Mouse (Mus musculus): Measurements from ENCODE around the gene Olfr1014. TPM values are rescaled to one million over a fixed set of nuclear protein-coding genes. Genes with fewer than 3 reads are reported as not detected.

Olfr1014 gene
- polyA plus RNA-seq (2012; rRNA removed) = not detected in 2 replicates

DNA sequence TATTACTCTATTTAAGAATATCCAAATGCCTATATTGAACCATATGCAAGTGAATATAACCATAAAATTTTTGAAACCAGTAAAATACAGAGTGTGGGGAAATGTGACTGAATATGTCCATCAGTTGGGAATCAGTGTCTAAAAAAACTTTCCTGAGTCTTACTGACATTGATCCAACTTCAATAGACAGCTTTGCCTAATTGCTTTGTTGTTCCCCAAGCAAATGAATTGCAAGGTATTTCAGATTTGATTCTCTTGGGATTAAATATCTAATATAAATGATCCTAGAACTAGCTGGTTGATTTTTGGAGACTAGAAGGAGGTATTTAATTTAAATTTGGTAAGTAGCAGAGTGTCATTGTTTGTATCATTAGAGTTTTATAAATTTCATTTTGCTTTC, at the start of gene Olfr1014:
Gene Olfr1014 (plus strand): TSS at position 301 of the 400 bp plus-strand sequence.
- DNase-seq (ENCODE audit: low read depth) = no peak

DNA sequence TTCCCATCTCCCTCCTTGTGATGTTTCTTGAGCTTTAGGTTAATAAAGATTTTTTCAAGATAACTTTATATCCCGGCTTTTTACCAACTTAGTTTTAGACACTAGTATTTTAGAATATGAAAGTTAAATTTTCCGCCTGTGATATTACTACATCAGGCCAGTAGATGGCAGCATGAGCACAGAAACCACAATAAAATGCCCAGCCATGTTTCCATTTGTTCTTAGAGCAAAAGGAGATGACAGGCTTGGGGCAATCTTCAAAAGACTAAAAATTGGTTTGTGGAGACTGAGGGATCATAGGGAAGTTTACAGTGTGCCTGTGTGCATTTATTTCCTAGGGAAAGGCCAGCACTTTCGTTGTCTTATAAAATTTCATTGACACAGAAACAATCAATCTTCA, 46.7 kb upstream of the Olfr1014 start:
- DNase-seq (ENCODE audit: low read depth) = no peak

- DNase-seq (ENCODE audit: low read depth) = no peak
These were observed 18.7 kb upstream of the Olfr1014 start for GRCm38 (mm10) chr2:85753822-85754221.

GRCm38 (mm10) chr2:85762666-85763065, 9.8 kb upstream of the Olfr1014 start, which contains the start of gene Olfr1012:
Olfr1012 (minus strand) TSS chr2:85762766.
- no peak for DNase-seq (ENCODE audit: low read depth)

DNA sequence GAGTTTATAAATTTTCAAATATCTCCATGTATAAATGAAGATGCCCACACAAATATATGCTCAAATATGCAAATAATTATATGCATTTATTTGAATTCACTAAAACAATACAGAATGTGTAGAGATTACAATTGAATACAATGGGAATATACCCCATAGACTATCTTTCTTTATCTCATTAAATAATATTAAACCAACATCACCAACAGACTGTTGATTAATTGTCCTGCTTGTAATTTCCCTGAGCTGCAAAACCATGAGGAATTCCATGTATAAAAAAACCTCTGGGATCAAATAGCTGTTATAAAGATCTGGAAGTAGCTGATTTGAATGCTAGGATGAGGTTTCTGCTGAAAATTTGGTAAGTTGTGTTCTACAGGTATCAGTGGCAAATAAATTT, 5.7 kb upstream of the Olfr1014 start, which contains the start of gene Olfr1013:
Gene Olfr1013 (plus strand): TSS at position 301 of the 400 bp plus-strand sequence.
- no peak for DNase-seq (ENCODE audit: low read depth)

GRCm38 (mm10) chr2:85781717-85782116, 9.2 kb downstream of the Olfr1014 start, which contains the start of gene Olfr1015:
Olfr1015 (plus strand) TSS chr2:85782017.
- no peak for DNase-seq (ENCODE audit: low read depth)

- DNase-seq (ENCODE audit: low read depth) = no peak
These were observed 19.8 kb downstream of the Olfr1014 start for GRCm38 (mm10) chr2:85792331-85792730.

GRCm38 (mm10) chr2:85802444-85802843, 29.9 kb downstream of the Olfr1014 start, which contains the start of gene Olfr1016:
Olfr1016 (minus strand) TSS chr2:85802544.
- DNase-seq (ENCODE audit: low read depth) = no peak

- no peak for DNase-seq (ENCODE audit: low read depth)
These were observed 32.0 kb downstream of the Olfr1014 start for GRCm38 (mm10) chr2:85804501-85804900.

GRCm38 (mm10) chr2:85818179-85818578, 45.7 kb downstream of the Olfr1014 start, which contains the start of gene Olfr1018:
Olfr1018 (plus strand) TSS chr2:85818479.
- no peak for DNase-seq (ENCODE audit: low read depth)

Other genes starting within 250 kb of the Olfr1014 start
- not detected in 2 replicates for gene Olfr996, start 193.5 kb upstream of the Olfr1014 start, polyA plus RNA-seq (2012; rRNA removed)
- not detected in 2 replicates for gene Olfr998, start 183.8 kb upstream of the Olfr1014 start, polyA plus RNA-seq (2012; rRNA removed)
- gene Olfr1000, start 160.8 kb upstream of the Olfr1014 start, polyA plus RNA-seq (2012; rRNA removed) = not detected in 2 replicates
- gene Olfr1002, start 122.0 kb upstream of the Olfr1014 start, polyA plus RNA-seq (2012; rRNA removed) = not detected in 2 replicates
- gene Olfr154, start 108.3 kb upstream of the Olfr1014 start, polyA plus RNA-seq (2012; rRNA removed) = not detected in 2 replicates
- not detected in 2 replicates for gene Olfr1006, start 93.9 kb upstream of the Olfr1014 start, polyA plus RNA-seq (2012; rRNA removed)
- not detected in 2 replicates for gene Olfr1008, start 83.3 kb upstream of the Olfr1014 start, polyA plus RNA-seq (2012; rRNA removed)
- not detected in 2 replicates for gene Olfr1009, start 57.3 kb upstream of the Olfr1014 start, polyA plus RNA-seq (2012; rRNA removed)
- not detected in 2 replicates for gene Olfr1012, start 9.9 kb upstream of the Olfr1014 start, polyA plus RNA-seq (2012; rRNA removed)
- gene Olfr1013, start 5.6 kb upstream of the Olfr1014 start, polyA plus RNA-seq (2012; rRNA removed) = not detected in 2 replicates
- gene Olfr1015, start 9.3 kb downstream of the Olfr1014 start, polyA plus RNA-seq (2012; rRNA removed) = not detected in 2 replicates
- not detected in 2 replicates for gene Olfr1016, start 29.8 kb downstream of the Olfr1014 start, polyA plus RNA-seq (2012; rRNA removed)
- gene Olfr1018, start 45.8 kb downstream of the Olfr1014 start, polyA plus RNA-seq (2012; rRNA removed) = not detected in 2 replicates
- not detected in 2 replicates for gene Olfr1019, start 72.8 kb downstream of the Olfr1014 start, polyA plus RNA-seq (2012; rRNA removed)
- not detected in 2 replicates for gene Olfr1020, start 74.3 kb downstream of the Olfr1014 start, polyA plus RNA-seq (2012; rRNA removed)
- not detected in 2 replicates for gene Olfr1022, start 95.9 kb downstream of the Olfr1014 start, polyA plus RNA-seq (2012; rRNA removed)
- not detected in 2 replicates for gene Olfr1023, start 112.9 kb downstream of the Olfr1014 start, polyA plus RNA-seq (2012; rRNA removed)
- not detected in 2 replicates for gene Olfr1024, start 132.3 kb downstream of the Olfr1014 start, polyA plus RNA-seq (2012; rRNA removed)
- not detected in 2 replicates for gene Olfr1025-ps1, start 142.5 kb downstream of the Olfr1014 start, polyA plus RNA-seq (2012; rRNA removed)
- not detected in 2 replicates for gene Olfr1026, start 148.8 kb downstream of the Olfr1014 start, polyA plus RNA-seq (2012; rRNA removed)
- not detected in 2 replicates for gene Olfr1028, start 177.7 kb downstream of the Olfr1014 start, polyA plus RNA-seq (2012; rRNA removed)
- gene Olfr1029, start 201.2 kb downstream of the Olfr1014 start, polyA plus RNA-seq (2012; rRNA removed) = not detected in 2 replicates
- not detected in 2 replicates for gene Olfr1030, start 206.6 kb downstream of the Olfr1014 start, polyA plus RNA-seq (2012; rRNA removed)
- not detected in 2 replicates for gene Olfr1031, start 217.6 kb downstream of the Olfr1014 start, polyA plus RNA-seq (2012; rRNA removed)
- gene Olfr1032, start 232.8 kb downstream of the Olfr1014 start, polyA plus RNA-seq (2012; rRNA removed) = not detected in 2 replicates
- gene Olfr1033, start 247.9 kb downstream of the Olfr1014 start, polyA plus RNA-seq (2012; rRNA removed) = 0.61 and 1.0 TPM in 2 replicates

All from gonadal fat pad, adult 2 months (tissue).